In the genomic region with DNA sequence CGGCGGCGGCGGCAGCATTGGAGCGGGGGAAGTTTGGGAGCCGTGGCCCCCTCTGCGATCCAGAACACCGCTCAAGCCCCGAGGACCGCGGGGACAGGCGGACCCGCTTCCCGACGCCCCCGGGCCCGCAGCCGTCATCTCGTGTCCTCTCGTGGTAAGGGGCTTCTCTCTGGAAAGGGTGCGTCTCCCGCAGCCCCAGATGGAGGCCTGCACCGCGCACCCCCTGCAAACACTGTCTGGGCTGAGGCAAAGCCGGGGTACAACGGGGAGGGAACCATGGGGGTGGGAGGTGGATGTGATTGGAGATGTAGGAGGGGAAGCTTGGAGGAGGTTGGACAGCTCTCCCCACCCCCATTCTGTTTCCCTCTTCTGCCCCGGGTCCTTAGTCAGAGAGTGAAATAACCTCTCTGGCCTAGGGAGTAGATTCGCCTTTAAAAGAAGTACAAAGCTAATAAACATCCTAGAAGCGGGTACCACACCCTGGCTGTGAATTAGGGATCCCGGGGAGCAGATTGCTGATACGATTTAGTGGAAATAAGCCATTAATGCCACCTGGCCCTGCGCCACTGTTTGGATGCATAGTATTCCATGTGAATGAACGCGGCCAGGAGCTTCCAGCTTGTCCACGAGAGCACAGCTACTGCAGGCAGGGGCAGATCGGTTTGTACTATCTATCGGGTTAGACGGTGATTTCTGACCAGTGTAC, we compare ENCODE assay signal across 7 mouse cellular contexts. TPM values are rescaled to one million over a fixed set of nuclear protein-coding genes. Genes with fewer than 3 reads are reported as not detected.
DNase-seq lines count a peak whose midpoint lies in the region; ATAC-seq and TF ChIP-seq lines count a peak whose summit lies in the region.

No protein-coding gene starts in this region.

- no peaks in the 10 kb centered on the region for H3K9me3 ChIP-seq in G1E (replicated peaks)
- 0 out of 2 replicates have a peak, but pooled peaks cover 4% of the 10 kb centered on the region for H3K9me3 ChIP-seq in embryonic facial prominence, embryonic 14.5 days (ENCODE audit: control insufficient read depth, low read length)

- H3K27me3 ChIP-seq in G1E (ENCODE audit: insufficient read depth, low read length): peaks cover 27% of the 10 kb centered on the region
- H3K27me3 ChIP-seq in embryonic facial prominence, embryonic 14.5 days (replicated peaks; ENCODE audit: control insufficient read depth, insufficient read depth, low read length): no peaks in the 10 kb centered on the region

- no peak for TF ChIP-seq CTCF in G1E (IDR thresholded peaks at IDR 0.05; ENCODE audit: low read depth, low read length)
- TF ChIP-seq CTCF in layer of hippocampus, adult 2 months (conservative IDR thresholded peaks at IDR 0.05): no peak
- TF ChIP-seq CTCF in lung, adult 2 months (IDR thresholded peaks at IDR 0.05; ENCODE audit: insufficient read depth, low read length): no peak

- intact Hi-C loops in heart, postnatal 14 days (cut with DNase I): loop anchor here (5.0 kb wide), 1 partner anchor 188 kb away; the partner anchor contains the start of gene Erbin

- no peak for ATAC-seq in G1E (ENCODE audit: extremely low read depth, insufficient number of reproducible peaks, low FRiP score, poor library complexity, severe bottlenecking)
- ATAC-seq in embryonic facial prominence, embryonic 14.5 days (ENCODE audit: low read depth): peak; percentile 74

- peak; percentile 5 for DNase-seq in G1E (ENCODE audit: low spot score)
- DNase-seq in adrenal gland, postnatal 14 days: peak; percentile 61
- DNase-seq in embryonic facial prominence, embryonic 14.5 days (ENCODE audit: low spot score): peak; percentile 66
- DNase-seq in heart, postnatal 14 days: peak; percentile 22 to 28
- DNase-seq in layer of hippocampus, adult 2 months (ENCODE audit: low spot score in 2 of 2): peak; percentile 46 to 64
- peak; percentile 41 for DNase-seq in lung, adult 2 months
- DNase-seq in right cerebral cortex, adult 18-20 months: peak; percentile 56

- no peak for TF ChIP-seq POLR2A in lung, adult 2 months (IDR thresholded peaks at IDR 0.05; ENCODE audit: borderline replicate concordance, extremely low read depth, low read depth, low read length)

- peak overlapping the region; percentile 100 for H3K4me2 ChIP-seq in embryonic facial prominence, embryonic 14.5 days (ENCODE audit: low read depth, low read length)

- peak overlapping the region; percentile 65 for H3K9ac ChIP-seq in embryonic facial prominence, embryonic 14.5 days (ENCODE audit: low read depth, low read length)

- peak overlapping the region; percentile 16; the same call in 1 of the 2 replicates for H3K27ac ChIP-seq in embryonic facial prominence, embryonic 14.5 days (replicated peaks; ENCODE audit: low read depth, low read length)
- peak overlapping the region; percentile 95 for H3K27ac ChIP-seq in layer of hippocampus, adult 2 months

- peaks cover 5% of the 10 kb centered on the region for H3K36me3 ChIP-seq in G1E (replicated peaks)
- peaks cover 6% of the 10 kb centered on the region; the same call in 1 of the 2 replicates for H3K36me3 ChIP-seq in embryonic facial prominence, embryonic 14.5 days (ENCODE audit: control insufficient read depth, insufficient read depth, low read length)

- WGBS in embryonic facial prominence, embryonic 14.5 days: 1% methylated on average over 31 of the region's 38 CpGs
- WGBS in lung, adult 2 months: 4% methylated on average over 35 of the region's 38 CpGs

- peaks cover 20% of the 10 kb centered on the region for H3K4me1 ChIP-seq in G1E (ENCODE audit: insufficient read depth, low read depth, low read length)
- H3K4me1 ChIP-seq in embryonic facial prominence, embryonic 14.5 days (ENCODE audit: control insufficient read depth, insufficient read depth, low read length): peaks cover 5% of the 10 kb centered on the region
- no peaks in the 10 kb centered on the region for H3K4me1 ChIP-seq in lung, adult 2 months (ENCODE audit: control insufficient read depth, insufficient read depth, low read length)

- H3K4me3 ChIP-seq in G1E (ENCODE audit: low read depth, low read length): peak overlapping the region; percentile 82
- peak overlapping the region; percentile 59 for H3K4me3 ChIP-seq in embryonic facial prominence, embryonic 14.5 days (ENCODE audit: low read depth, low read length)
- peak overlapping the region; percentile 99 for H3K4me3 ChIP-seq in layer of hippocampus, adult 2 months
- peak overlapping the region; percentile 67 for H3K4me3 ChIP-seq in lung, adult 2 months (replicated peaks; ENCODE audit: extremely low read depth, low read depth, low read length)

RNA-seq across cellular contexts. Expression of gene Sgtb, which starts 0.4 kb away (rescaled TPM):
- total RNA-seq in G1E (2014; fragmentation: Nextera tagmentation) (0.23 TPM in 1 of 2 replicates, not detected in the other), G1E (2017) (0.16 and 0.29 TPM in 2 replicates)
- polyA plus RNA-seq in G1E (2012): 0.13 and 0.15 TPM in 2 replicates
- total RNA-seq in adrenal gland, postnatal 14 days (2021): 7.1 and 9.7 TPM in 2 replicates
- polyA plus RNA-seq in embryonic facial prominence, embryonic 14.5 days (2014; fragmentation: Nextera tagmentation; extraction: Ambion mirVana): 8.0 and 8.9 TPM in 2 replicates
- 1 to 10 TPM; 1.4 to 1.5 TPM for total RNA-seq in heart, postnatal 14 days (2021)
- total RNA-seq in layer of hippocampus, adult 2 months (2021): 10 to 100 TPM; 72.5 to 81.0 TPM
- 2.1 and 2.5 TPM in 2 replicates for polyA plus RNA-seq in lung, adult 2 months (2012; rRNA removed)

RNA-seq across cellular contexts. Expression of gene Nln, which starts 0.6 kb away (rescaled TPM):
- total RNA-seq in G1E (2014; fragmentation: Nextera tagmentation) (17.6 and 29.4 TPM in 2 replicates), G1E (2017) (31.7 and 39.1 TPM in 2 replicates)
- polyA plus RNA-seq in G1E (2012): 9.6 and 15.4 TPM in 2 replicates
- 21.0 and 26.5 TPM in 2 replicates for total RNA-seq in adrenal gland, postnatal 14 days (2021)
- polyA plus RNA-seq in embryonic facial prominence, embryonic 14.5 days (2014; fragmentation: Nextera tagmentation; extraction: Ambion mirVana): 20.2 and 21.5 TPM in 2 replicates
- total RNA-seq in heart, postnatal 14 days (2021): 10 to 100 TPM; 13.9 to 14.9 TPM
- total RNA-seq in layer of hippocampus, adult 2 months (2021): 10 to 100 TPM; 20.6 to 20.7 TPM
- polyA plus RNA-seq in lung, adult 2 months (2012; rRNA removed): 7.7 and 12.4 TPM in 2 replicates

Comparison
In these comparisons a context has a peak if more than half of its experiments do, and no peak if none do; other contexts are left out.
1. DNase-seq: peak in every context shown above with its lines; median percentile 66 in embryonic facial prominence, embryonic 14.5 days; 61 in adrenal gland, postnatal 14 days; 56 in right cerebral cortex, adult 18-20 months; 55 in layer of hippocampus, adult 2 months; 41 in lung, adult 2 months; 25 in heart, postnatal 14 days; 5 in G1E.